Mouse (Mus musculus) olfactory bulb, adult 2 months (tissue): ENCODE measurements around the gene Scyl3.

ENCODE experiments used
- CTCF ChIP-seq: fragments of 200-500 bp; IDR thresholded peaks from 2 replicates; pipeline ENCODE4 v1.5.1; 2012; ENCODE audit warnings: low read depth, mild to moderate bottlenecking, low read length, moderate library complexity; ENCODE audit not compliant: insufficient read depth
- POLR2A ChIP-seq: fragments of 200-500 bp; IDR thresholded peaks from 2 replicates; pipeline ENCODE4 v1.6.1; 2012; ENCODE audit warnings: mild to moderate bottlenecking, low read depth, low read length, moderate library complexity; ENCODE audit not compliant: insufficient read depth

DNA sequence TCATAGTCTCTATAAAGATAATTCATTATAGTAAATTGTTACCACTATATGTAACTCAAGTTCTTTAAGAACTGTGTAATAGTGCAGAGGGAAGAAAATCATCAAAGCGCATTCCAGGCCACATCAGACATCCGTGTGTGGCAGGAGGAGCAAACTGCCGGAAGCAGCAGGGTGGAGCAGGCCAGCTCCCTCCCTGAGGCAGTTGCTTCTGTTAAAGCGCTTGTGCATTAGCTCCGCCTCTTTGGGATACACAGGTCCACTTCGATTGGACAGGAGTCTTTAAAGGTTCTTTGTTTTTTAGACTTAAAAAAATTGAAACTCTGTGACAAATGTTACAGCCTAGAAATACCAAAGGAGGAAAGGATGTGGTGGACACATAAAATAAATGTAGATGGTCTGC, 13.2 kb downstream of the Scyl3 start:
- TF ChIP-seq CTCF (no peak), POLR2A (no peak)
